Mouse (Mus musculus): ENCODE measurements around the gene Prim1. TPM values are rescaled to one million over a fixed set of nuclear protein-coding genes. Genes with fewer than 3 reads are reported as not detected.

Prim1 gene
- polyA plus RNA-seq, 1 experiment = 27.8 TPM

GRCm38 (mm10) chr10:128003281-128003801 is 11.6 kb upstream of the Prim1 start:
- no peaks in the 10 kb centered on the region for H3K79me3 ChIP-seq (ENCODE audit: low read depth)
- H3ac ChIP-seq (ENCODE audit: control insufficient read depth, insufficient read length, low read depth) = no peak overlapping the region
- H3K4me3 ChIP-seq (ENCODE audit: insufficient read depth, poor library complexity, severe bottlenecking) = no peak overlapping the region
- no peaks in the 10 kb centered on the region for H3K36me3 ChIP-seq (ENCODE audit: control insufficient read depth, insufficient read depth)
- H3K79me2 ChIP-seq (ENCODE audit: control insufficient read depth, insufficient read depth) = no peaks in the 10 kb centered on the region
- H3K27me3 ChIP-seq (ENCODE audit: control insufficient read depth, insufficient read depth, insufficient read length) = peaks cover 12% of the 10 kb centered on the region
- TF ChIP-seq FOSL1 (IDR thresholded peaks at IDR 0.05; ENCODE audit: insufficient read depth, low read length, poor library complexity, severe bottlenecking) (no peak), MYOG (IDR thresholded peaks at IDR 0.05; ENCODE audit: control insufficient read depth, extremely low read depth, insufficient read length) (no peak), MAX (IDR thresholded peaks at IDR 0.05) (no peak), CTCF (IDR thresholded peaks at IDR 0.05; ENCODE audit: control insufficient read depth, insufficient read depth, insufficient read length) (no peak), MYOD1 (IDR thresholded peaks at IDR 0.05; ENCODE audit: control insufficient read depth, insufficient read length, low read depth) (no peak), CEBPB (IDR thresholded peaks at IDR 0.05; ENCODE audit: low read depth) (no peak), USF1 (IDR thresholded peaks at IDR 0.05; ENCODE audit: low read depth) (no peak)

- Histone ChIP-seq H3K4me3 (ENCODE audit: insufficient read depth, poor library complexity, severe bottlenecking) (no peak overlapping the region), H3K79me2 (ENCODE audit: control insufficient read depth, insufficient read depth) (no peaks in the 10 kb centered on the region), H3K36me3 (ENCODE audit: control insufficient read depth, insufficient read depth) (no peaks in the 10 kb centered on the region), H3K79me3 (ENCODE audit: low read depth) (no peaks in the 10 kb centered on the region), H3K27me3 (ENCODE audit: control insufficient read depth, insufficient read depth, insufficient read length) (peaks cover 15% of the 10 kb centered on the region), H3ac (ENCODE audit: control insufficient read depth, insufficient read length, low read depth) (no peak overlapping the region)
- TF ChIP-seq CTCF (IDR thresholded peaks at IDR 0.05; ENCODE audit: control insufficient read depth, insufficient read depth, insufficient read length) = no peak
- no peak for TF ChIP-seq CEBPB (IDR thresholded peaks at IDR 0.05; ENCODE audit: low read depth)
- TF ChIP-seq FOSL1 (IDR thresholded peaks at IDR 0.05; ENCODE audit: insufficient read depth, low read length, poor library complexity, severe bottlenecking) = no peak
- no peak for TF ChIP-seq USF1 (IDR thresholded peaks at IDR 0.05; ENCODE audit: low read depth)
- no peak for TF ChIP-seq MYOG (IDR thresholded peaks at IDR 0.05; ENCODE audit: control insufficient read depth, extremely low read depth, insufficient read length)
- TF ChIP-seq MAX (IDR thresholded peaks at IDR 0.05) = no peak
- TF ChIP-seq MYOD1 (IDR thresholded peaks at IDR 0.05; ENCODE audit: control insufficient read depth, insufficient read length, low read depth) = no peak
Measured at GRCm38 (mm10) chr10:128004918-128005317, 10.1 kb upstream of the Prim1 start.

GRCm38 (mm10) chr10:128005479-128005878 is 9.5 kb upstream of the Prim1 start:
- no peak overlapping the region for H3K4me3 ChIP-seq (ENCODE audit: insufficient read depth, poor library complexity, severe bottlenecking)
- H3ac ChIP-seq (ENCODE audit: control insufficient read depth, insufficient read length, low read depth) = no peak overlapping the region
- peaks cover 12% of the 10 kb centered on the region for H3K27me3 ChIP-seq (ENCODE audit: control insufficient read depth, insufficient read depth, insufficient read length)
- H3K79me2 ChIP-seq (ENCODE audit: control insufficient read depth, insufficient read depth) = no peaks in the 10 kb centered on the region
- no peaks in the 10 kb centered on the region for H3K79me3 ChIP-seq (ENCODE audit: low read depth)
- no peaks in the 10 kb centered on the region for H3K36me3 ChIP-seq (ENCODE audit: control insufficient read depth, insufficient read depth)
- TF ChIP-seq CTCF (IDR thresholded peaks at IDR 0.05; ENCODE audit: control insufficient read depth, insufficient read depth, insufficient read length) (no peak), CEBPB (IDR thresholded peaks at IDR 0.05; ENCODE audit: low read depth) (no peak), USF1 (IDR thresholded peaks at IDR 0.05; ENCODE audit: low read depth) (no peak), FOSL1 (IDR thresholded peaks at IDR 0.05; ENCODE audit: insufficient read depth, low read length, poor library complexity, severe bottlenecking) (no peak), MAX (IDR thresholded peaks at IDR 0.05) (no peak), MYOG (IDR thresholded peaks at IDR 0.05; ENCODE audit: control insufficient read depth, extremely low read depth, insufficient read length) (no peak), MYOD1 (IDR thresholded peaks at IDR 0.05; ENCODE audit: control insufficient read depth, insufficient read length, low read depth) (no peak)

- Histone ChIP-seq H3K27me3 (ENCODE audit: control insufficient read depth, insufficient read depth, insufficient read length) (peaks cover 7% of the 10 kb centered on the region), H3K4me3 (ENCODE audit: insufficient read depth, poor library complexity, severe bottlenecking) (no peak within 1 kb of the TSS), H3K36me3 (ENCODE audit: control insufficient read depth, insufficient read depth) (no peaks in the 10 kb centered on the region), H3K79me2 (ENCODE audit: control insufficient read depth, insufficient read depth) (no peaks in the 10 kb centered on the region), H3ac (ENCODE audit: control insufficient read depth, insufficient read length, low read depth) (no peak within 1 kb of the TSS), H3K79me3 (ENCODE audit: low read depth) (no peaks in the 10 kb centered on the region)
- TF ChIP-seq CEBPB (IDR thresholded peaks at IDR 0.05; ENCODE audit: low read depth) (no peak), FOSL1 (IDR thresholded peaks at IDR 0.05; ENCODE audit: insufficient read depth, low read length, poor library complexity, severe bottlenecking) (no peak), CTCF (IDR thresholded peaks at IDR 0.05; ENCODE audit: control insufficient read depth, insufficient read depth, insufficient read length) (no peak), USF1 (IDR thresholded peaks at IDR 0.05; ENCODE audit: low read depth) (no peak), MYOD1 (IDR thresholded peaks at IDR 0.05; ENCODE audit: control insufficient read depth, insufficient read length, low read depth) (no peak), MYOG (IDR thresholded peaks at IDR 0.05; ENCODE audit: control insufficient read depth, extremely low read depth, insufficient read length) (no peak), MAX (IDR thresholded peaks at IDR 0.05) (no peak)
Measured at GRCm38 (mm10) chr10:128007446-128007845, 7.5 kb upstream of the Prim1 start, which contains the start of gene Hsd17b6. Gene Hsd17b6 (minus strand): TSS chr10:128007611.

GRCm38 (mm10) chr10:128008207-128008889 is 6.6 kb upstream of the Prim1 start:
- H3K36me3 ChIP-seq (ENCODE audit: control insufficient read depth, insufficient read depth) = no peaks in the 10 kb centered on the region
- no peaks in the 10 kb centered on the region for H3K79me2 ChIP-seq (ENCODE audit: control insufficient read depth, insufficient read depth)
- no peak overlapping the region for H3ac ChIP-seq (ENCODE audit: control insufficient read depth, insufficient read length, low read depth)
- no peak overlapping the region for H3K4me3 ChIP-seq (ENCODE audit: insufficient read depth, poor library complexity, severe bottlenecking)
- no peaks in the 10 kb centered on the region for H3K79me3 ChIP-seq (ENCODE audit: low read depth)
- H3K27me3 ChIP-seq (ENCODE audit: control insufficient read depth, insufficient read depth, insufficient read length) = peaks cover 7% of the 10 kb centered on the region
- TF ChIP-seq USF1 (IDR thresholded peaks at IDR 0.05; ENCODE audit: low read depth) (no peak), FOSL1 (IDR thresholded peaks at IDR 0.05; ENCODE audit: insufficient read depth, low read length, poor library complexity, severe bottlenecking) (no peak), MAX (IDR thresholded peaks at IDR 0.05) (no peak)

Data from C2C12 (cell line).